Mouse (Mus musculus): ENCODE data around the gene Kat8.

Gene Kat8

GRCm38 (mm10) chr7:127919290-127919689, 7.0 kb downstream of the Kat8 start:
- TF ChIP-seq GATA4 (IDR thresholded peaks at IDR 0.05; ENCODE audit: insufficient replicate concordance, low read length), result no peak

GRCm38 (mm10) chr7:127921516-127921915, 9.2 kb downstream of the Kat8 start:
- TF ChIP-seq GATA4 (IDR thresholded peaks at IDR 0.05; ENCODE audit: insufficient replicate concordance, low read length), result no peak

GRCm38 (mm10) chr7:127922451-127923275, 10.3 kb downstream of the Kat8 start:
- no peak for TF ChIP-seq GATA4 (IDR thresholded peaks at IDR 0.05; ENCODE audit: insufficient replicate concordance, low read length)

- TF ChIP-seq GATA4 (IDR thresholded peaks at IDR 0.05; ENCODE audit: insufficient replicate concordance, low read length), result no peak
Observed at GRCm38 (mm10) chr7:127923714-127924113, 11.4 kb downstream of the Kat8 start.

- no peak for TF ChIP-seq GATA4 (IDR thresholded peaks at IDR 0.05; ENCODE audit: insufficient replicate concordance, low read length)
Observed at GRCm38 (mm10) chr7:127925252-127925651, 12.9 kb downstream of the Kat8 start.

GRCm38 (mm10) chr7:127926066-127926465, 13.8 kb downstream of the Kat8 start:
- no peak for TF ChIP-seq GATA4 (IDR thresholded peaks at IDR 0.05; ENCODE audit: insufficient replicate concordance, low read length)

GRCm38 (mm10) chr7:127926846-127927245, 14.5 kb downstream of the Kat8 start:
- TF ChIP-seq GATA4 (IDR thresholded peaks at IDR 0.05; ENCODE audit: insufficient replicate concordance, low read length), result no peak

GRCm38 (mm10) chr7:127927726-127928125, 15.4 kb downstream of the Kat8 start:
- no peak for TF ChIP-seq GATA4 (IDR thresholded peaks at IDR 0.05; ENCODE audit: insufficient replicate concordance, low read length)

GRCm38 (mm10) chr7:127928596-127928995, 16.3 kb downstream of the Kat8 start:
- no peak for TF ChIP-seq GATA4 (IDR thresholded peaks at IDR 0.05; ENCODE audit: insufficient replicate concordance, low read length)

- TF ChIP-seq GATA4 (IDR thresholded peaks at IDR 0.05; ENCODE audit: insufficient replicate concordance, low read length), result no peak
Observed at GRCm38 (mm10) chr7:127929923-127930322, 17.6 kb downstream of the Kat8 start, which contains the start of gene Prss8. Prss8 (minus strand) TSS chr7:127930104.

GRCm38 (mm10) chr7:127930636-127931035, 18.3 kb downstream of the Kat8 start:
- no peak for TF ChIP-seq GATA4 (IDR thresholded peaks at IDR 0.05; ENCODE audit: insufficient replicate concordance, low read length)

GRCm38 (mm10) chr7:127931351-127932135, 19.2 kb downstream of the Kat8 start:
- no peak for TF ChIP-seq GATA4 (IDR thresholded peaks at IDR 0.05; ENCODE audit: insufficient replicate concordance, low read length)

GRCm38 (mm10) chr7:127932273-127933031, 20.1 kb downstream of the Kat8 start:
- TF ChIP-seq GATA4 (IDR thresholded peaks at IDR 0.05; ENCODE audit: insufficient replicate concordance, low read length), result no peak

- TF ChIP-seq GATA4 (IDR thresholded peaks at IDR 0.05; ENCODE audit: insufficient replicate concordance, low read length), result no peak
Observed at GRCm38 (mm10) chr7:127934075-127934474, 21.8 kb downstream of the Kat8 start.

- no peak for TF ChIP-seq GATA4 (IDR thresholded peaks at IDR 0.05; ENCODE audit: insufficient replicate concordance, low read length)
Observed at GRCm38 (mm10) chr7:127935028-127935722, 22.9 kb downstream of the Kat8 start.
